Mouse (Mus musculus) naive thymus-derived CD4-positive, alpha-beta T cell, adult 5 months (primary cell): ENCODE results near the gene Abi3bp. TPM values are rescaled to one million over a fixed set of nuclear protein-coding genes. Genes with fewer than 3 reads are reported as not detected.

ENCODE experiments used
- polyA plus RNA-seq: library from polyadenylated mRNA; unstranded; fragments of 100-300 nt; shearing (Covaris generic); gene quantifications from one replicate; pipeline ENCODE4 v1.2.1, GENCODE M21; 2017

Gene Abi3bp
- not detected for polyA plus RNA-seq

DNA sequence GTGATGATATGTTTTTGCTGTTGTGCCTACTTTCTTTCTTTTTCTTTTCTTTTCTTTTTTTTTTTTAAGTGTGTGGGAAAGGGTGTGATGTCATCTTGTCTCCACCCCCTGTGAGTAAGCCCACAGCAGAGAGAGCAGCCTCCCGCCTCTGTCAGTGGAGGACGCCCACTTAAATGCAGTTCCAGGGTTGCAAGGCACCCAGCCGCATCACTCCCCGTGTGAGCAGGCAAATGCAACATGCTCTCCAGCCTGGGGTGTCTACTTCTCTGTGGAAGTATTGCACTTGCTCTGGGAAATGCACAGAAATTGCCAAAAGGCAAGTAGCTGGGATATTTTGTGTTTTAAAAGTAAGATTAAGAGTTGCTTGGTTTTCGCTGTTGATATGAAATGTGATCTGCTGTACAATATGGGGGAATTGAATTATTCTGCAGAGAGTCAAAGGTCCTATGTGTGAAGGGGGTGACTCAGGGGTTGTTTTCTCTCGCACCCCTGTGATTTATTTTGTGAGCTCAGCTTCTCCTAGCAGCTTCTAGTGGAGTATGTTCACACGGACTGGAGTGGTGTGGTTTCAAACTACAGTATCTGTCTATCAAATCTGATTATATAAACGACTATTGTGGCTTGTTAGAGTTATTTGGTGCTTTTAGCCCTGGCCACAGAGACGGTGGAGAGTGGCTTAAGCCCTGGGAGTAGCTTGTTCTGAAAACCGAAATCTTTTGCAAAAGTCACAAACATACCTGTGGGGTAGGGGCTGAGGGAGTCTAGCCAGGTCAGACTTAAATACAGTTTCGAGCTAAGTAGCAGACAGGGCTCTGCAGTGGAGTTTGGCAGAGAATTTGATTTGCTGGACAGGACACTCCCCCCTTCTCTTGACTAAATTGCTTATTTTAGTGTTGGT lies at the start of gene Abi3bp:
Abi3bp (plus strand) TSS at position 202 of the 898 bp plus-strand sequence.

DNA sequence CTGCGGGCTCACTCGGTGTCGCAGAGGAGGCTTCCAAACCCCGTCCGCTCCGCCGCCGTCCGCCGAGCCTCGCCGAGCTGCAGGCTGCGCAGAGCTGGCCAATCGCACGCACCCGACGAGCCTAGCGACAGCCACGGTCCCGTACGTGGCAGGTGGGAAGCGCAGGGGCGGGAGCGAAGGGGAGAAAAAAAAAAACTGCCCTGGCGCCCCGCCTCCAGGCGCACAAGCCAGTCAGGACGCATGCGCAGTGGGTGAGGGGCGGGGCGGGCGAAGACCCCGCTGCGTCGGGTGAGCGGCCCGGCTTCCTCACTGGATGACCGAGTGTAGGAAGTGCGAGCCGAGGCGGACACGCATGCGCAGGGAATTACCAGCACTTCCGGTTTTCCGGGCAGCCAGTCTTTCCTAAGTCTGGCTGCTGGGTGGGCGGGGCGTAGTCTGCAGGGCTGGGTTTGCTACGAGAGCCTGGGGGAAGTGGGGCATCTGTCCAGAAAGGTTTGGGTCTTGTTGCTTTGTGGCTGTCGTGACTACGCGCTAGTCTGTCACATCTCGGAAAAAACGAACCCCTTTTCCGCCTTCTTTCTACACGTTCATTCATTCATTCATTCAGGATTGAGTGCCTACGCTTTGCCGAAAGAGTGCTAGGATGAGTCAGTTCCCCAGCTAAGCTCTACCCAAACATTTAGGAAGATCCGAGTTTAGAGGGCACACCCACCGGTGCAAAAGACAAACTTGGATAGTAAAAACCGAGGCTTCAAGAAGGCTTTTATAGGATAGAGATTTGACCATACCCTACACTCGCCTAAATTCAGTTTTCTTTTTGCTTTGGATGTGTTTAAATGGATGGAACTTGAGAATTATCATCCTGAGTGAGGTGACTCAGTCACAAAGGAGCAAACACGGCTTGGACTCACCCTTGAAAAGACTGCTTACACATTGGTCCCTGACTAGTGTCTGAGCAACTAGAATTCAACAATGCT lies 239.8 kb downstream of the Abi3bp start, which contains the start of gene Tfg:
Tfg (minus strand) TSS at position 227 of the 977 bp plus-strand sequence.

Other genes starting within 250 kb of the Abi3bp start
- gene Tfg, start 239.6 kb downstream of the Abi3bp start, polyA plus RNA-seq: 35.1 TPM